Mouse (Mus musculus) lung, adult 2 months (tissue): ENCODE results near the gene Gsta2.
"Not testable (repeated sequence)": the region's sequence is repeated elsewhere in the genome, so short reads cannot be mapped to it uniquely, and the experiment has no call there.

ENCODE experiments used
- CTCF ChIP-seq: fragments of 200-500 bp; IDR thresholded peaks from 2 replicates; pipeline ENCODE4 v1.5.1; 2011; ENCODE audit warnings: mild to moderate bottlenecking, low read length, control low read depth; ENCODE audit not compliant: insufficient read depth
- POLR2A ChIP-seq: fragments of 200-500 bp; IDR thresholded peaks from 2 replicates; pipeline ENCODE4 v1.6.1; 2011; ENCODE audit warnings: low read depth, mild to moderate bottlenecking, control low read depth, low read length, borderline replicate concordance; ENCODE audit errors: extremely low read depth

DNA sequence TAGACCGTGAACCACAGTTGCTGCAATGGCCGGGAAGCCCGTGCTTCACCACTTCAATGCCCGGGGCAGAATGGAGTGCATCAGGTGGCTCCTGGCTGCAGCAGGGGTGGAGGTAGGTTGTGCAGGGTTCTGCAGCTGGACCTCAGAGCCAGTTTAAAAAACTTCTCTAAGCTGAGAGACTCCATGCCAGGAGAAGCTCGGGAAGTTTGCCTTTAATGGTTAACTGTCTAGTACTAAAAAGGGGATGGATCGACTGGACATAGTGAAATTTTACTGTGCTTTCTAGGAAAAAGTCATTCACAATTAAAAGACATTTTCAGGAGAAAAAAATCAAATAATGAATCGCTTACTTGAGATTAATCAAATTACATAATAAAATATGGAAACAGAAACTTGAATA lies 60.8 kb downstream of the Gsta2 start:
- TF ChIP-seq POLR2A, CTCF: not testable (repeated sequence)
